Mouse (Mus musculus) brain, embryonic 14.5 days (tissue): Measurements from ENCODE around the gene Mfsd1. TPM values are rescaled to one million over a fixed set of nuclear protein-coding genes. Genes with fewer than 3 reads are reported as not detected.
A peak's percentile ranks its signal among the peaks of the same experiment; 100 is the strongest.

ENCODE experiments used
- DNase-seq: peaks from one replicate; pipeline ENCODE4 v3.0.0-alpha.2; 2011; ENCODE audit warnings: low read depth
- CTCF ChIP-seq: fragments of 200-500 bp; IDR thresholded peaks from 2 replicates; pipeline ENCODE4 v1.5.1; 2012; ENCODE audit warnings: inconsistent platforms, mild to moderate bottlenecking, moderate library complexity, borderline replicate concordance; ENCODE audit not compliant: insufficient read depth, insufficient read length; ENCODE audit errors: extremely low read depth
- POLR2A ChIP-seq: fragments of 200-500 bp; IDR thresholded peaks from 2 replicates; pipeline ENCODE4 v1.6.1; 2012; ENCODE audit warnings: mild to moderate bottlenecking, inconsistent platforms, borderline replicate concordance; ENCODE audit not compliant: poor library complexity, insufficient read depth, insufficient read length, severe bottlenecking; ENCODE audit errors: extremely low read depth
- polyA plus RNA-seq: library from polyadenylated mRNA; depleted of rRNA; stranded (reverse); fragments of >200 nt; gene quantifications from 2 replicates; pipeline ENCODE4 v1.2.3, GENCODE M21; 2012; rRNA removed

Gene Mfsd1
- 24.1 and 29.3 TPM in 2 replicates for polyA plus RNA-seq

DNA sequence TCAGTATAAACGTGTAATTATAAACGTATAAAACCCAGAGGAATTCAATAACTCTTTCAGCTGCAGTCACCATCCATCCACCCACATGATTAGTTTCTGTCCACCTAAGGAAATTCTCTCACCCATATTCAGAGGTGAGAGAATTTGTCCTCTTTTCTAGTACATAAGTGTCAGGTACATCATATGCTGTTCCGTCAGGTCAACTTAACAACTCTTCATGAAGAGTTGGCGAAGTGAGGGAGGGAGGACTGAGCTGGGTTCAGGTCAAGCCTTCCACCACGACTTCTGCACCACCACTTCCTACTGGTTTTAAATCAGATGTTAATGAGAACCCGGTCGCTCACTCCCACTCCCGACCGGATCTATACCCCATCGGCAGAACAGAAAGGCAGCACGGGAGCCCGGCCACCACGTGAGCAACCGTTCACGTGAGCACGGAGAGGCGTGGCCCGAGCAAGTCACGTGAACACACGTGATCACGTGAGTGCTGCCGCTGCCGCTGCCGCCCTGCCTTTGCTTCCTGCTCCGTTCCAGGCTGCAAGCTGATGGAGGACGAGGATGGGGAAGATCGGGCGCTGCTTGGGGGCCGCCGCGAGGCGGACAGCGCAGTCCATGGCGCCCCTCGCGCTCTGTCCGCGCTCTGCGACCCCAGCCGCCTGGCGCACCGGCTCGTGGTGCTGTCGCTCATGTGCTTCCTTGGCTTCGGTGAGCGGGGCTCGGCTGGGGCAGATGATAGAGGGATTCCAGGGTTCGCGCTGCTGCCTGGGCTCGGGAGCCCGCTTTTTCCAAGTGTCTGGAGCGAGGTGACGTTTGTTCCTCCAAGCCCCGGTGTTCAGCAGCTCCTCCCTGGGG, at the start of gene Mfsd1:
Gene Mfsd1 (plus strand): TSS at position 469 of the 852 bp plus-strand sequence.
- peak; percentile 98 for DNase-seq
- TF ChIP-seq POLR2A (peak; percentile 37; the same call in 1 of the 2 replicates), CTCF (no peak)

GRCm38 (mm10) chr3:67543630-67544029, 38.9 kb upstream of the Mfsd1 start:
- TF ChIP-seq CTCF = no peak
- no peak for TF ChIP-seq POLR2A
- DNase-seq = no peak

- DNase-seq = no peak
- TF ChIP-seq CTCF (no peak), POLR2A (no peak)
Measured at GRCm38 (mm10) chr3:67551193-67551592, 31.3 kb upstream of the Mfsd1 start.

DNA sequence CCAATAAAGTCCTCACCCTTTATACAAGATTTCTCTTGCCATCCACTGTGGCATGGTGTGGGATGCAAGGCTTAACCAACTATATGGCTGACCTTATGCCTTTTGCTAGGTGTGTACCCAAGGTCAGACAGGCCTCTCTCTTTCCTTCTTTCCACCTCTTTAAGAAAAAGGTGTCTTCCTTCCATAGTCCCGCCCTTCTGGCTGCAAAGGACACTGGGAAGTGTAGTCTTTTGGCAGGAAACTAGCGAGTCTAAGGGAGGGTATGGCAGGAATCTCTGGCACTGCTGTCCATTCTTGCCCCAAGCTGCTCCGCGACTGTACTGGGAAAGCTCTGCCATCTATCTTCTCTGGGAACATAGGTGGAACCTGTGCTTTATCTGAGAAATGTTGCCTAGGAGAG, 29.3 kb upstream of the Mfsd1 start:
- DNase-seq = peak; percentile 36
- TF ChIP-seq CTCF = no peak
- no peak for TF ChIP-seq POLR2A

- DNase-seq = no peak
- no peak for TF ChIP-seq CTCF
- no peak for TF ChIP-seq POLR2A
Measured at GRCm38 (mm10) chr3:67553927-67554448, 28.6 kb upstream of the Mfsd1 start.

DNA sequence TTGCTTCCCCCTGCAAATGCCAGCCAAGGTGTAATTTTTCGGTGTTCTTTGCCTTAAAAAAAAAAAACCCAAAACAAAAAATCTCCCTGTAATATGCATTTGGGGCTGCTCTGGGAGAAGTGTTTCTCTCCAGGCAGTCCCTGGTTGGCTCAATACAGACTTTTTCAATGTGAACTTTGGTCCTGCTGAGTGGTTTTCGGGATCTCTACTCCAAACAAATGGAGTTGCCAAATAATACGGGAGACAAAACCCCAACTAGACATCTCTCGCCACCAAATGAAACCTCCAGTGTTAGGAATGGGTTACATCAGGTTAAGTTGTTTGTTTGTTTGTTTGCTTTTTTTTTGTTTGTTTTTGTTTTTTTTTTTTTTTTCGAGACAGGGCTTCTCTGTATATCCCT, 27.3 kb upstream of the Mfsd1 start:
- no peak for TF ChIP-seq POLR2A
- no peak for TF ChIP-seq CTCF
- DNase-seq = no peak

- peak; percentile 90 for DNase-seq
- TF ChIP-seq POLR2A (no peak), CTCF (no peak)
Measured at GRCm38 (mm10) chr3:67557200-67557651, 25.3 kb upstream of the Mfsd1 start.

DNA sequence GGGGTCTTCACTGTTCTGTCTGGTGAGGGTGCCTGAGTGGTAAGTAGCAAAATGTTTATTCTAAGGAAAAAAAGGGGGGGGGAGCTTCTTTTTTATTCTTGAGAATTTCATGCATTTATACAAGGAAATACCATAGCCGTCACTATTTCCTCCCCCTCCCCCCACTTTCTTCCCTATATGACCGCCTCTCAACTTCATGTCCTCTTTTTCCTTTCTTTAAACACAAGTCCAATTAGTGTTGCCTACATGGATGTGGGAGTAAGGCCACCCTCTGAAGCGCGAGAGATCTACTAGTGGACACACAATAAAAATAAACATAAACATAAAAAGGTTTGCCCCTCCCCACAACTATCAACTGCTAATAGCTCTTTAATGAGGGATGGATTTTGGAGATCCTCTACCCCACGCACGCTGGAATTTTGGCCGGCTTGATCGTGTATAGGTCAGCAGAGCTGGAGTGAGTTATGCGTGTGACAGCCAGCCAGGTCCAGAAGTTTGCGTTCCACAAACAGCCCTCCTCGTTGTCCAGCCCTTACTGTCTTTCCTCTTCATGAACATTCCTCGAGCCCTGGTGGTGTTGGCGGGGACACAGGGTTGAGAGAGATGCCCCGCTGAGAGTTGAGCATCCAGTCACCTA, 24.7 kb upstream of the Mfsd1 start:
- DNase-seq = no peak
- TF ChIP-seq CTCF = no peak
- no peak for TF ChIP-seq POLR2A

- TF ChIP-seq CTCF (peak; percentile 63; the same call in 1 of the 2 replicates), POLR2A (no peak)
- peak; percentile 65 for DNase-seq
Measured at GRCm38 (mm10) chr3:67564731-67565357, 17.7 kb upstream of the Mfsd1 start.

- TF ChIP-seq CTCF (no peak), POLR2A (no peak)
Measured at GRCm38 (mm10) chr3:67565540-67566227, 16.9 kb upstream of the Mfsd1 start.

More at GRCm38 (mm10) chr3:67565540-67566227, 16.9 kb upstream of the Mfsd1 start:
- DNase-seq = no peak
